Mouse (Mus musculus) cerebellum, adult 18-20 months (tissue): ENCODE measurements around the gene Auts2.

Experiments
- DNase-seq, 2 experiments: peaks; one replicate each; pipeline ENCODE4 v3.0.0; 2021

Gene Auts2

GRCm38 (mm10) chr5:132073677-132074359, 469.3 kb downstream of the Auts2 start:
- DNase-seq = peak; percentile 48 to 65

- DNase-seq = no peak
Measured at GRCm38 (mm10) chr5:132072356-132072755, 470.8 kb downstream of the Auts2 start.

DNA sequence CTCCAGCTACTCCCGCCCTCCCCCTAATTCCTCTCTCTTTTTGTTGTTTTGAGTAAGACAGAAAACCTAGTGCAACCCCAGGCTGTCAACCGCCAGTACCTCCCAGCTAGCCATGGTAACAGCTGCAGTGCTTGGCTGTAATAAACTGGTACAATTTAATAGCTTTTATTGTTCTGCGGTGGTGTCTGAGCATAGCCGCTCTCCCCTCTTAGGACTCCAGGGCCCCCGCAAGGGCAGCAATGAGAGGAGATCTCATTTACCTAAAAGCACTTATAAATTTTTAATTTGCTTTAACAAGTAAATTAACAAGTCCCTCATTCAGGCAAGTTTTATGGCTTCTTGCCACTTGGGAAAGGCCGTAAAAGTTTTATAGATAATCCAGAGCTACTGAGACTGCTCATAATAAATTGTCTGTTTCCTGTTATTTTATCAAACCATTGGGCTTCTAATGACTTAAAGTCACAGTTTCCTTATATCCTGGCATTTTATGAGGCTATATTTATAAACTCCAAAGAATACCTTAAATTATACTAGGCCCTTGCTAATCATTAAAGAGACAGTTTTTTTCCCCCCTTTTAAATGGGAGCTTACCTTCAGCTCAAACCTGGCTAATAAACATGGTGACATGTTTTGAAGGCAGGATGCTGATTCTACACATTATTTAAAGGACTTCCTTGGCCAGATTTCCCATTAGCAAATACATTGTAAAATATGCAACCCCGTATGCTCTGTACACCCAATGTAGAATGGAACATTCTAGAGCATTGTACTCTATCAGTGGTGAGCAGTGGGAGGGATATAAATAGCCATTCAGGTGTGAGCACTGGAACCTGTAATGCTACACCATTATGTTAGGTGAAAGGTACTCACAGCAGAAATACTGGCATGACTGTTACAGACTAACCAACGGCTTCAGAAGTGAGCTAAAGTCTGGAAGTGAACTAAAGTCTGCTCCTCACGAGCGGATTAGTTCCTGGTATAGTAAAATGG, 475.1 kb downstream of the Auts2 start:
- DNase-seq = no peak

DNA sequence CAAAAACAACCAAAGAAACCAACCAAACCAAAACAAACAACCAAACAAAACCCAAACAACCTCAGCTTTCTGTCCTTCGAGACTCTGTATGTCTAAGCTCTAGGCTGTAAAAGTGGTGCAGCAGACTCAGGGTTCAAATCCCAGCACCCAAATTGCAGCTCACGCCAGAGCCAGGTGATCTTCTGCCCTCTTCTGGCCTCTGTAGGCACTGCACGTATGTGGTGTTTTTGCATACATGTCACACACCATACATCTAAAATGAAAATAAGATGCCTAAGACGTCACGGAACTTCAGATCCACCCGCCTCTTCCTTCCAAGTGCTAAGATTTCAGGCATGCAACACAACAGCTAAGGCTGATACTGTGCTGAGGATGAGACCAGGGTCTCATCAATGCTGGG, 483.0 kb downstream of the Auts2 start:
- no peak for DNase-seq

DNA sequence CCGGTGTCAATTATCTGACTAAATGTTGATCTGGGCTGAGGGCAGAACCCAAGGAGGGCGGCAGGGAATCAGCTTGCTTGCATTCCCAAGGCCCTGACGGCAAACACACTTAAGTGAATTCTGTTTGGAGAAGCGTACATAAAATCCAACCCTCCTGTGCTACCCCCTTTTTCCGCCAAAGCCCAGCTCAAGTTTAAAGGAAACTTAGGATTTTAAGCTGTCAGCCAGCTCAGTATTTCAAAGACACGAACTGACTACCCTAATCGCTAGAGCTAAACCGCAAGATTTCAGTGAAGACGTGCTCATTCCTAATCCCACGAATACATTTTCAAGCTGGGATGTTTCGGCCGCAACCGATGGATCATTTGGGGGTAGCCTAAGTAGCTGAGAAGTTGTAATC, 490.5 kb downstream of the Auts2 start:
- DNase-seq = no peak

DNA sequence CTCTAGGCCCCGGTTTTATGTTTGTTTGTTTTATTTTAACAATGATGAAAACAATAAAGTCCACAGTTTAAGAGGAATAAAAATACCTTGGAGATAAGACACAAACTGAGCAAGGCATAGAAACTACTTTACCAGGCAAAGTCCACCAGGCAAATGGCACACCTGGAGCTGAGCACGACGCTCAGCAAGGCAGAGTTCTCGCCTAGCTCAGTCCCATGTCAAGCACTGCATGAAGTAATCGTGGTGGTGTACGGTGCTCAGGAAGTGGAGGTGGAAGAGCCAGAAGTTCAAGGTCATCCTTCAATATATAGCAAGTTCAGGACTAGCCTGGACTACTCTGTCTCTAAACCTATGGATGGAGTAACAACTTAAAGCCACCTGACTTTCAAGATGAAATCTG, 503.6 kb downstream of the Auts2 start:
- no peak for DNase-seq

DNA sequence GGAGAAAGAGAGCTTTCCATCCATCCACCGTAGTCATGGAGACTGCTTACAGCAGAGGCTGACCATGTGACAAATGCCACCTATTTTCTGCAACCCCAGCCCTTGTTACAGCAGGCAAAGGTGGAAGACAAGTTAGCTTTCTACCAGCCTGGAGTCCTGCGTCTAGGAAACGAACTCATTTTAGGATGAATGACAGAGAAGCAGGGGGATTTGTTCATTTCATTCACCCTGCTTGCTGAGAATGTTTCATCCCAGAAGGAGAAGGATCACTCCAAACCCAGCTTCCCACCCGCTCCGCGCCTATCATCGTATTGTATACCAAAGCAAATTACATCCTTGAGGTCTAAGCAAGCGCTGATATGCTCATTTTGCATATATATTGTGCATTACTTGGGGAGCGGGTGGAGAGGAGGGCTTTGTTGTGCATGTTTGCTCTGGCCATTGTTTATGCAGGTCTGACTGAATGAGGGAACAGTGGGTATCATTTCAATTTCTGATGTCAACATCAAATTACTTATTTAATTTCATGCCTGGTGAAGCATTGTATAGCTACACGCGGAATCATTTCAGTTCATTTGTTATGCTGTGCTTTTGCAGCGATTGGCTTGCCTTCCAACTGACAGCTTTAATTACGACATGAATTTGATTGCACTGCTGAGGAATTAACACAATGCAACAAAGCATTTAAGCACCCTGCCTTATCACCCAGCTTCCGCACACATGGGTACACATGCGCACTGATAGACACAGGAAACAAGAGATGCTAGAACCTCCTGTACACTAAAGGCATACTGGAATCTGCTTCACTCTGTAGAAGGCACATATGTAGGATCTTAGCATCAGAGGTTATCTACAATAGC, 509.4 kb downstream of the Auts2 start:
- no peak for DNase-seq

GRCm38 (mm10) chr5:132030941-132031531, 512.1 kb downstream of the Auts2 start:
- no peak for DNase-seq

DNA sequence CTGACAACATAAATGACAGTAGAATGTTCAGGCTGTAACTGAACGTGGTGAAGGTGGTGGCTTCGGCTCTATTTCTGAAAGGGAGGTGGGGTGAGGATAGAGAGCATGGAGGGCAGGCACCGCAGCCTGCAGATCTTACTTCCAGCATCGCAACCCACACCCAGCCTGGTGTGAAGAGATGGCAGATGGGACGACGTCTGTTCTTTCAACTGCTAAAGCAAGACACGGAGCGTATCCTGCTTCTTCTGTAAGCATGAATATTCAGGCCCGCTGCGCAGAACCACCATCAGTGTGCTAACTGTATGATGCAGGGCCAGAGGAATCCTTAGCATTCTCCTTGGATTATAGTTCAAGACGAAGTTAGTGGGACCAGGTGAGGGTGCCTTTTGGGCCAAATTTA, 513.5 kb downstream of the Auts2 start:
- DNase-seq = peak in 1 of 2 experiments; percentile 8

- DNase-seq = no peak
Measured at GRCm38 (mm10) chr5:132029038-132029437, 514.1 kb downstream of the Auts2 start.

GRCm38 (mm10) chr5:132027859-132028498, 515.2 kb downstream of the Auts2 start:
- DNase-seq = no peak

DNA sequence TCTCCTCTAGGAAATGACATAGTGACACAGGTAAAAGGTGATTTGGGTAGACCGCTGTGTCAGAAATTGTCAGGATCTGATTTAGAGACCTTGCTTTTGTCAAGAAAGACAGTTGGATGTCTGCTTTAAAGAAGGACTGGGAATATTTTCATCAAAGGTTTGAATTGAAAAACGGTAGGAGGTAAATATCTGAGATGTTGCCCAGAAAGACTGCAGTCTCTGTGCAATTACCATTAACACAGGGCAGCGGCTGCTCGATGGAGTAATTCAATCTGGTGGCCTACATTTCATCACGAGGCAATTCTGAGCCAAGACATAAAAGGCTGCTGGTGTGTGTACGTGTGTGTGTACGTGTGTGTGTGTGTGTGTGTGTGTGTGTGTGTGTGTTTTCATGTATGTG, 529.8 kb downstream of the Auts2 start:
- no peak for DNase-seq

DNA sequence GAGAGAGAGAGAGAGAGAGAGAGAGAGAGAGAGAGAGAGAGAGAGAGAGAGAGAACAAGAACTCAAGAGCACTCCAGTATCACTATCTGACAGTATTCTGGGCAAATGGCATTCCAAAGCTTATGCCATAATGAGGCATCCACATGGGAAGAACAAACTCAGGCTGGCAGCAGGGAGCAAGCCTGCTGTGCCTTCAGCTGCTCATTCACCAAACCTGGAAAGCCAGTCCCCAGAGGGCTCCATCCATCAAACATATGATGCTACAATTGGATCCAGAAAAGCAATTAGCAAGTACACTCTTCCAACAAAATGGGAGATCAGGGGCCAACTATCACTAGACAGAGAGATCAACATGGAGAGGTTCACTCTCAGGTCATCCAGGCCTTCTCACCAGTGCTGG, 531.3 kb downstream of the Auts2 start:
- DNase-seq = peak; percentile 73 to 76

- DNase-seq = no peak
Measured at GRCm38 (mm10) chr5:132008703-132009222, 534.4 kb downstream of the Auts2 start.

GRCm38 (mm10) chr5:132007907-132008306, 535.2 kb downstream of the Auts2 start:
- DNase-seq = no peak

GRCm38 (mm10) chr5:131992681-131993211, 550.4 kb downstream of the Auts2 start:
- no peak for DNase-seq

DNA sequence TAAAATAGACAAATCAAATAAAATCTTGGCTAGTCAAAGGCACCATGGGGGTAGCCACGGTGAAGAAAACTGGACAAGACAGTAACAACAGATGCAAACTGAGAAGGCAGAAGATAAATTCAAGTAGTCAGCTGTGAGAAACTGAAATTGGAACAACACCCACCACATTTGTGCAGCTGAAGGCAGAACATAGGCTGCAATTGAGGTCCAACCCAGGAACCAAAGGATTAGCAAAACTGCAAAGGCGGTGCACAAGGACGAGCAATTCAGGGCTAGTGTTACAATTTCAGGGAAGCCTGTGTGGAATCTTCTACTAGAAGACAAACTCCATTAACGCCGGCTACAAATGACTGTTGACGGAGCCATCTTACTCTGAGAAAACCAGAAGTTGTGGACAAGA, 550.9 kb downstream of the Auts2 start:
- DNase-seq = no peak

GRCm38 (mm10) chr5:131990532-131990931, 552.6 kb downstream of the Auts2 start:
- DNase-seq = no peak

DNA sequence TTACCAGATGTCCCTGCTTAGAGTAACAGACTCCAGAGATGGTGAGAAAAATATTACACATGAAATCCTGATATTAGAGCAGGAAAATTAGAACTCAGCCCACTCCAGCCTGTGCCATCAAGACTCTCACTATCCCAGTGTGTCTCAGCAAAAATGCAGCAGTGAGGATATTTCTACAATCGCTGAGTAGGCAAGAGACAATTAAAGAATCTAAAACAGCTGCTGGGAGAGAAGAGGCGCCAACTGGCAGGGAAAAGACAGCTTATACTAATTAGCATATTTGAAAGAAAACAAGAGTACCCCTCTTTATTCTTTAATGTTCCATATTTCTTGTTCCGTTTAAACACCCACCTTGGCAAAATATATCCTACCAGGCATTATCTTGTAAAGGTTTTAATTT, 561.7 kb downstream of the Auts2 start:
- no peak for DNase-seq

DNA sequence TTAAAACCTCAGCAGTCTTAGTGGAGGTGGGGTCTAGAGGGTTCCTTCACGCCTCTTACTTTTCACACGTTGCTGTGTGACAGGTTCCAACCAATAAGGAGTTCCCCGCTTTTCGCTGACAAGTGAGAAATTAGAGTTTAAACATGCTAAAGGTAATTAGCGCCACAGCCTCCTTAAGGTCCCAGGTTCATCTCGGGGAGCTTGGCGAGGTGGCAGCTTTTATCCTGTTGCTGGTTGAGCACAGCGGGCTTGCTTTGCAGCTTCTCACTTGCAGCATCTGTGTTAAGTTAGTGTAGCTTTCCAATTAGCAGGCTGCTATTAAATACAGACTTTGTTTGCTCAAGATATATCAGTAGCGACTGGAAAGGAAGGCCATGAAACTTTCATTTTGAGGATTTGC, 564.2 kb downstream of the Auts2 start:
- DNase-seq = no peak

GRCm38 (mm10) chr5:131977497-131977896, 565.6 kb downstream of the Auts2 start:
- no peak for DNase-seq

DNA sequence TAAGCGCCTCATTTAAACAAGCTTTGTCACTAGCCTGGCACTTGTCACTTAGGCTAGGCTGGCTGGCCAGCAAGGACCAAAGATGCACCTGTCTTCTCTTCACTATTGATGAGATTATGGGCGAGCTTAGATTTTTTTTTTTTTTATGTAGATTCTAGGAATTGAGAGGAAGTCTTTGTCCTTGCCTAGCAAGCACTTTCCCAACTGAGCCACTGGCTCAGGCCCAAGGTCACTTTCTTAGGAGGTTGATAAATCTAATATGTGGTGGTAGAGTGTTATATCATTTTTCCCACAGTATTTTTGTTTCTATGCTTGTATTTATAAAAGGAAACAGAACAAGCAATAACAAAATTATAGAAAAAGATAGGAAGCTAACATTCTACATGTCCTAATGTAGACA, 571.2 kb downstream of the Auts2 start:
- no peak for DNase-seq
